Mouse (Mus musculus) urinary bladder, postnatal 10 days (tissue): ENCODE data around the gene Krba1.

Experiments
- DNase-seq: peaks from one replicate; pipeline ENCODE4 v3.0.0; 2022; ENCODE audit warnings: low spot score

Krba1 gene

DNA sequence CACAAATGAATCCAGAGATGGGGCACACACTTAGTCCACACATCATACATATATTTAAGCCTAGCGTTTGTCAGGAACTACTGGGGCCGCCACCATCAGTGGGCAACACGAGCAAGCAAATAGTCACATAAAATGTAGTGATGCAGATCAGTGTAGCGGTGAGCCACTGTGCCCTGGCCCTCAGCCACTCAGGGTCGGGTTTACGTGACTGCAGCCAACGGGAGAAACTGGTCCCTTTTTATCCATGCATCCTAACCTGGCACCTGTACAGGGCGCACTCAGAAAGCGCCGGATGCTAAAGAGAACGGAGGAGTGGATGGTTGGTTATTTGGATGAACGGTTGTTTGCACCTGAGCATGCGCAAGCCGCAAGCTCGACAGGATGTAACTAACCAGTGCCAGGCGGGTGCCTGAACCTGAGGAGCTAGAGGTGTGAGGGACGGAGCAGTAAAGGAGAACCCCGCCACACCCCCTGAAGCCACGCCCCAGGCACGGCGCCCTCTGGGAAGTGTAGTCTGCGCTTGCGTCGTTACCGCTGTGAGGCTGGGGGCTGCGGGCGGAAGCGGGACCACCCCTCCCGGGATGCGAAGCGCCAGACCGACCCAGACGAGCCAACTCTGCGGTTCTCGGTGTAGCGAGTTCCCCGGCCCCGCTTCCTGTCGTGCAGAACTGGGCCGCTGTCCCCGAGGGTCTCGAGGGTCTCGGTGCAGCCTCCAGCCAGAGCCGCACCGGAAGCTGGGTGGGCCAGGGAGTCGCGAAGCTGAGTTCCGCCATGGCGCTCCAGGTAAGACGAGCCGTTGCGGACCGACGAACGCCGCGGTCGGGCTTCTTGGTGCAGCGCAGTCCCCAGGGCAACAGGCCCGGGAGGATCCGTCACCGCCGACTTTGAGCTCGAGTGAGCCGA, at the start of gene Krba1:
Gene Krba1, plus strand, starts transcription at position 482 of the 903 bp plus-strand sequence.
- DNase-seq, result no peak

GRCm38 (mm10) chr6:48358897-48359296, 36.5 kb upstream of the Krba1 start:
- DNase-seq, result no peak

- DNase-seq, result no peak
Observed at GRCm38 (mm10) chr6:48366322-48366996, 28.9 kb upstream of the Krba1 start.

DNA sequence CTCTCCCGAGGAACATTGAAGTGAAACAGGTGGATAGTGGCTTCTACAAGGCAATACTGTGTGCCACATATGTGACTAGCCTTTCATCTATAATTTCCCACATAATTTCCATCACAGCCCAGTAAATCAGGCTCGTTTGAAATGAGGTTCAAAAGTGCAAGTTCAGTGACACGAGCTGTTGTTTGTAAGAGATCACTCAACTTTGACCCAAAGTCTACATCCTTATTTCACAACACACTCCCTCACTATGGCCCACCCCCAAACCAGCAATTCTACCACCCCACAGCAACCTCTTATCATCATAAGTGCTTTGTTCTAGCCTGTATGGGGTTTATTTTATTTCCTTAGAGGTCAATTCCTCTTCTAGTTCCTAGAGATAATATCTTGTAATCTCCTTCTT, 7.2 kb upstream of the Krba1 start:
- DNase-seq, result no peak

- no peak for DNase-seq
Observed at GRCm38 (mm10) chr6:48393811-48394210, 1.6 kb upstream of the Krba1 start.

DNA sequence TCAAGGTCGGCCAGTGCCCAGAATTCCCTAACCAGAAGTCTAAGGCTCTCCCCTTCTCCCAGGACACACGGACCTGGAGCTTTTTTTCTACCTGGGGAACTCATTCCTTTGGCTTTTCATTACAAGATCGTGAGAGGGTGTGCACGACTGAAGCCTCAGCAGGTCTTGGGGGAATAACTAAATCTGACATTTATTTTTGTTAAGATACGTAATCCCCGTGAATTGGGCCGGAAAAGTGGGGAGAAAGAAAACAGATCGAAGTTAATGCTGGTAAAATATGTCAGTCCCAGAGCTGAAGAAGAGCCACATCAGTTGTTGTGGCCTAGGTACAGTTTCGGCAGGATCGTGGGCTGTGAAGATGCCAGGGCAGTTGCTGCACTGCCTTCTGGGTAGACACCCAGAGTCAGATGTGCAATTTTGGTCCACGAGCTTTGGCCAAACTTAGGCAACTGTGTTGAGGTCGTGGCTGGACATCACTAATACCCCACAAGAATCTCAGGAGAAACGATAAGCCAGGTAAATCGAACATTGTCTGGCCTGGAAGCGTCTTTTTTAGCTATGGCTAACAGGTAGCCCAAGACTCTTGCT, 716 bp downstream of the Krba1 start:
- no peak for DNase-seq

- no peak for DNase-seq
Observed at GRCm38 (mm10) chr6:48396686-48397085, 1.3 kb downstream of the Krba1 start.

DNA sequence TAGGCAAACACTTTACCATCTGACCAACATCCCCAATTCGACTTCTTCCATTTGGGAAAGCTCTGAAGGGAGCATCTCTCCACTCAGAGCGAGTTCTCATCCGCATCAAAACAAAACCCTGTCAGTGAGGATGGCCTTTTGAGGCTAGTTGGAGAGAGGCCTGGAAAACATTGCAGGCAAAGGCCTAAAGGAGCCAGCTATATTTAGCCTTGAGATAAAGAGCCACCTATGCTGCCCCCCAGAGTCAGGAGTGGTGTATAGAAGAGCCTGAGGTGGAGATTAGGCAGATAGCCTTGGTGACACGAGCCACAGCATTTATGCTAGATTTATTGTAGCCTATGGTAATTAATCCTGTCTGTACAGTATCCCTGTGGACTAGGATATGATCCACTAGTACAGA, 1.9 kb downstream of the Krba1 start:
- DNase-seq, result no peak

DNA sequence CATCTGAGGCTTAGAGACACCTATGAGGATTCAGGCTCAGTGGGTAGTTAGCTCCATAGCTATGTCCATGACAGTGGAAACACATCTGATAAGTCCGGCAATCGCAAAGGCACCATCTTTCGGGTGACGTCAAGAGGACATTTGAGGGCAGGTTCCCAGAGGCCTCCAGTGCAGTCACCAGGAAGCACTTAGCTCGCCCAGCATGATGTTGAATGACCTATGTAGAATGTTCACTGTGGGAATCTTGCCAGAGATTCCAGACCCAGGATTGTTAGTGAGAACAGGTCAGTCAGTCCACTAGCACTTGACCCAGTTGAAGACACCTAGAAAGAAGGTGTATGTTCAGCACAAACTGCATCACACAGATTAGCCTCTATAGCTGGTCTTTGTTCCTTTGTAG, 4.5 kb downstream of the Krba1 start:
- no peak for DNase-seq

DNA sequence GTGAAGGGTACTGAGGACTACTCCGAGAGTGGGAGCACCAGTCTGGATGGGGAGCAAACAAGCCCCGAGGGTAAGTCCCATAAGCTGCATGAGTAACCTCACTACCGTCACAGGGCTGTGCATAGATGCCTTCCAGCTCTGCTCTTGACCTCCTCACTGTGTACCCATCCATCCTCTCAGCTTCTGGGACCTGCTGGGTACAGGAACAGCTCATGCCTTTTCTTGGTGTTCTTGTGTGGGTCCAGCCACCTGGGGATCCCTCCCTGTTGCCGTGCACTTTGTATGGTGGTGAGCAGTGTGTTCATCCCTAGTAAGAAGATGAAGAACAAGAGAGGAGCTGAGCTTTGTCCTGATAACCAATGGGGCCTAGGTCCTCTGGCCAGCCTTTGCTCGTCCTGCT, 8.7 kb downstream of the Krba1 start:
- no peak for DNase-seq

- no peak for DNase-seq
Observed at GRCm38 (mm10) chr6:48409726-48410343, 14.4 kb downstream of the Krba1 start.

DNA sequence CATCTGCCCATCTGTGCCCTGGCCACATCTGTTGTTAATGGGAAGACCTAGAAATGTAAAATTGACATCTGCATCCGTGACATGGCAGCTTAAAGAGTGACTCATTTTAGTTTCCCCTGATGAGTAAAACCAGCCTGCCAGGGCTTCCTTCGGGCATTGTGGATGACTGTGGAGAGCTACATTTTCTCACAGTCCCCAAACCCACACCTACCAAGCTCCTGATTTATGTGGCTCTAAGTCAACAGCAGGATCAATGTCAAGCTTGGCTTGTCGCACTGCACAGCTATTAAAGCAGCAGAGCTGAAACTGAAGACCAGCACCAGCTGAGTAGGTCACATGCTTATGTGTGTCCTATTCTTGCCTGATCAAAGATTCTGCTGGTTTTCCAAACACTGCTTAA, 15.2 kb downstream of the Krba1 start:
- DNase-seq, result no peak

DNA sequence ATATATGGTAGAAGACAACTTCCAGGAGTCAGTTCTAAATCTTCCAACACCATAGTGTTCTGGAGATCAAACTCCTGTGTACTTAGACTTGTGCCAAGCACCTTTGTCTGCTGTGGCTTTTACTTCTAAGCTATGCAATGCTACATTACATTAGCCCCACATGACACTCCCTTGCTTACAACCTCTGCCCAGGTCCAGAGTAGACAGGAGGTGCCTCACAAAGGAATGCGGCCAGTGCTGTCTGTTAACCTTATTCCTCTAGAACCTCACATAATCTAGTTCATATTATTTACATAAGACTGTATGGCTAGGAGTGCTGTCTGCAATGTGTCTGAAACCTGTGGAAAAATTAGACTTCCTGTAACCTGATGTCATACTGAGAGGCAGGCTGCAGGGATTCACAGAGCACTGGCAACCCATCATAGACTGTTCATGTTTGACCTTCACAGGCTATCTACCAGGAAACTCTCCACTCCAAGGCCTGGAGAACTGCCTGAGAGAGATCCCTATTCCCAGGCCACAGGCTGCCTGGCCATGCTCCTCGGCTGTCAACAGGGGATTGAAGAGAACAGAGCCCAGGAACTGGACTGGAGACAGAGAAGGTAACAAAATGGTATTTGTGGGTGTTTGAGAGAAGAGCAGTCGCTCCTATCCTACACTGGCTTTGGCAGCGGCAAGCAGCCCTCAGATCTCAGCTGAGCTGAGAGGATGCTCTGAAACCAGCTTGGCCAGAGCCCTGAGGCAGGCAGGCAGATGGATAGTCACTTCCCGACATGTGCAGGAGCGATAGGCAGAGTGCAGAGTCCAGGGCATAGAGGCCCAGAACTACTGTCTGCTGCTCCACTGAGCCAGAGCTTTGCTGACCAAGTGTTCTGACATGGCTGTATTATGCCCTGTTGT, 16.1 kb downstream of the Krba1 start:
- DNase-seq, result no peak

- no peak for DNase-seq
Observed at GRCm38 (mm10) chr6:48412147-48412546, 16.8 kb downstream of the Krba1 start.

DNA sequence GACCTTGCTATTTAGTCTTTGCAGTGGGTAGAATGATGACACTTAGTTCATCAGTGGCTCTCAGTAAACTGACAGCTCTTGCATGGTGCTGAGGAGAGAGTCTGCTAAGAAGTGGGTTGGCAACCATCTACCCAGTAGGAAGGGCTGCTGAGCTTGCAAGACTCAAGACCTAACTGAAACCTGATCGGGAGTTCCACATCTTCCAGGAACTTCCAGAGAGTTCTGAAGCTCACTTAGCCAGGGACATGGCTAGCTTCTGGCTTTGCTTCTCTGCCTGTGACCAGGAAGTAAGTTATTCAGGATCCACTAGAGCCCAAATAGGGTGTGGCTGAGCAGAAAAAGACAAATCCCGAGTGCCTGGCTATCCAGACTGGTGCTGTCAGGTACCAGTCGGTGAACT, 17.3 kb downstream of the Krba1 start:
- DNase-seq, result no peak

DNA sequence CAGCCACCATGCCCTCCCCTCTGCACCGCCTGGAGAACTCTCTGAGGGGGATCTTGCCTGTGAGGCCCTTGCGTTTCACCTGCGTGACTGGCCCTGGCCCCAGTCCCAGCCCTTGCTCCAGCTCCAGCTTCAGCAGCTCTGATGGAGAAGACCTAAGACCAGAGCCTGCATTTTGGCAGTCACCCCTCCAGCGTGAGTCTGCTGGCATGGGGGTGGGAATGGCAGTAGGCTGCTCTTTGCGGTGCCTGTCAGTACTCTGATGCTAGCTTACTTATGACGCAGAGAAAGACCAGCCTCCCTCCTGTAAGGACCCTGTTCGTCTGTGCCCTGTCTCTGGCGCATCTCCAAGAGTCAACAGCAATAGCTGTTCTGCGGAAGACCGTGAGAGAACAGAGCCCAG, 17.7 kb downstream of the Krba1 start:
- DNase-seq, result no peak

DNA sequence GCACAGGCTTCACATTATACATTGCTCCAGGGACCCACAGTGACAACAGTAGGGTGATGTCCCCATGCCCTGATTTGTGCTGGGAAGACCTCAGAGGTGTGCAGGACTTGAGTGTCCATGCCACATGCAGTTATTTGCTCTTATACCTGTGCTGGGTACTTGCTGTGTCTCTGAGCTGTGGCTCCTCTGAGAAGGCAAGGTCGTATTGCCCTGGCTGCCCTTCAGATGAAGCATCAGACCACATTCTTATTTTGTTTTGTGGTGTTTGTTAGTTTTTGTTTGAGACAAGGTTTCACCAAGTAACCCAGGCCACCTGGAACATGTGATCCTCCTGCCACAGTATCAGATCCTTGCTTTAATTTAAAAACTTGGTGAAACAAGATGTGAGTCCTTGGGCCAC, 19.5 kb downstream of the Krba1 start:
- no peak for DNase-seq

DNA sequence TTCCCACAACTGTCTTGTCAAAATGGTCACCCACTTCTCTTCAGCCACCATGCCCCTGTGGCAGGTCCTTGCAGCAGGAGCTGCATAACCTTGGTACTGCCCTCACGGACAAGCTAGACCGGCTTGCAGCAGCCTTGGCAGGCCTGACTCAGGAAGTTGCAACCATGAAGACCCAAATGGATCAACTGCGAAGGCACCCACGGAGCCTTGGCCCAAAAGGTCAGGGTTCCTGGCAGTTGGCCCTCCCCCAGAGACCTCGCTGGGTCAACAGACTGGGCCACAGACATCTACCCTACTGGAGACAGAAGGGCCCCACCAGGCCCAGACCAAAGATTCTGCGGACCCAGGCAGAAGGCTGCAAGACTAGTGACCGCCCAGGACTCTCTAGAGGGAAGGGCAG, 20.2 kb downstream of the Krba1 start:
- no peak for DNase-seq

DNA sequence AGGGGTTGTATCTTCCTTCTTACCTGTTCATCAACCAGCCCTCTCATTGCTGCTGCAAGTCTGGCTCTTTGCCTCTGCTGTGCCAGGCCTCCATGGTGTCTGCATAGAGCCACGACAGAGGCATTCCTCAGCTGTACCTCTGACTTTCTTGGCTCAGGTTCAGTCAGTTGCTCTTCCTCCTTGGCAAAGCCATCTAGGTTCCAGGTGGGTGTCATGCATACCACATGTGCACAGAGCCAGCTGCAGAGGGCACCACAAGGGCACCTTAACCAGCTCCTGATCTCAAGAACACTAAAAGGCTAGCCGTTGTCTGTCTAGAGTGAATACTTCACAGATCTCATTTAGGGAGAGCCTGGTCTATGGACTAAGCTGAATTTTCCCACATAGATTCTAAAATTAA, 21.1 kb downstream of the Krba1 start:
- DNase-seq, result no peak

GRCm38 (mm10) chr6:48420647-48421046, 25.3 kb downstream of the Krba1 start:
- DNase-seq, result no peak

- DNase-seq, result no peak
Observed at GRCm38 (mm10) chr6:48423336-48423735, 27.9 kb downstream of the Krba1 start.

DNA sequence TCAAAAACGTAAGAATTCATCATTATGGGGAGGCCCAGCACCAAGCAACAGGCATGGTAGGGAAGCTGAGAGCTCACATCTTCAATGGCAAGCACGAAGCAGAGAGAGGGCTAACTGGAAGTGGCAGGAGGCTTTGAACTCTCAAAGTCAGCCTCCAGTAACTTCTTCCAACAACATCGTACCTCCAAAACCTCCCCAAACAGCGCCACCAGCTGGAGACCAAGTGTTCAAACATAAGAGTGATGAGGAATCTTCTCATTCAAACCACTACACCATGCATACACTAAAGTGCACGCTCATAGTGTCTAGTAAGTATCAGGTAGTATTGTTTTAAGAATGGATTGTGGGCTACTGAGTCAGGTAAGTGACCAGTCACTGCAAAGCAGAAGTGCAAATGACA, 28.7 kb downstream of the Krba1 start:
- no peak for DNase-seq
